Mouse (Mus musculus): Measurements from ENCODE around the gene Bbs7. TPM values are rescaled to one million over a fixed set of nuclear protein-coding genes. Genes with fewer than 3 reads are reported as not detected.

Bbs7 gene
- polyA plus RNA-seq, 1 experiment, result 7.2 TPM

GRCm38 (mm10) chr3:36552406-36553047 is 60.8 kb downstream of the Bbs7 start, which contains the start of gene Exosc9:
Exosc9 (plus strand) TSS chr3:36552606.
- 0 out of 2 replicates have a peak, but pooled peaks cover 4% of the 10 kb centered on the region for H3K4me1 ChIP-seq (ENCODE audit: control insufficient read depth, insufficient read depth, low read length)
- no peak for TF ChIP-seq CTCF (IDR thresholded peaks at IDR 0.05; ENCODE audit: low read depth, low read length)
- TF ChIP-seq POLR2A (IDR thresholded peaks at IDR 0.05; ENCODE audit: borderline replicate concordance, low read depth, low read length), result no peak
- peak within 1 kb of the TSS; percentile 91 for H3K4me3 ChIP-seq (ENCODE audit: insufficient read depth, low read length)
- H3K27ac ChIP-seq (ENCODE audit: insufficient read depth, low read depth, low read length), result no peak within 1 kb of the TSS

GRCm38 (mm10) chr3:36551851-36552384 is 61.4 kb downstream of the Bbs7 start:
- TF ChIP-seq CTCF (IDR thresholded peaks at IDR 0.05; ENCODE audit: low read depth, low read length) (no peak), POLR2A (IDR thresholded peaks at IDR 0.05; ENCODE audit: borderline replicate concordance, low read depth, low read length) (no peak)
- H3K4me3 ChIP-seq (ENCODE audit: insufficient read depth, low read length), result peak overlapping the region; percentile 91
- H3K4me1 ChIP-seq (ENCODE audit: control insufficient read depth, insufficient read depth, low read length), result 0 out of 2 replicates have a peak, but pooled peaks cover 4% of the 10 kb centered on the region
- H3K27ac ChIP-seq (ENCODE audit: insufficient read depth, low read depth, low read length), result no peak overlapping the region

- Histone ChIP-seq H3K4me1 (ENCODE audit: control insufficient read depth, insufficient read depth, low read length) (0 out of 2 replicates have a peak, but pooled peaks cover 4% of the 10 kb centered on the region), H3K4me3 (ENCODE audit: insufficient read depth, low read length) (no peak overlapping the region), H3K27ac (ENCODE audit: insufficient read depth, low read depth, low read length) (no peak overlapping the region)
- TF ChIP-seq POLR2A (IDR thresholded peaks at IDR 0.05; ENCODE audit: borderline replicate concordance, low read depth, low read length) (no peak), CTCF (IDR thresholded peaks at IDR 0.05; ENCODE audit: low read depth, low read length) (no peak)
These were observed 61.9 kb downstream of the Bbs7 start for GRCm38 (mm10) chr3:36551343-36551742.

- TF ChIP-seq CTCF (IDR thresholded peaks at IDR 0.05; ENCODE audit: low read depth, low read length) (no peak), POLR2A (IDR thresholded peaks at IDR 0.05; ENCODE audit: borderline replicate concordance, low read depth, low read length) (no peak)
- Histone ChIP-seq H3K27ac (ENCODE audit: insufficient read depth, low read depth, low read length) (no peak overlapping the region), H3K4me1 (ENCODE audit: control insufficient read depth, insufficient read depth, low read length) (0 out of 2 replicates have a peak, but pooled peaks cover 2% of the 10 kb centered on the region), H3K4me3 (ENCODE audit: insufficient read depth, low read length) (no peak overlapping the region)
These were observed 68.3 kb downstream of the Bbs7 start for GRCm38 (mm10) chr3:36544961-36545360.

GRCm38 (mm10) chr3:36541399-36541798 is 71.9 kb downstream of the Bbs7 start:
- Histone ChIP-seq H3K27ac (ENCODE audit: insufficient read depth, low read depth, low read length) (no peak overlapping the region), H3K4me1 (ENCODE audit: control insufficient read depth, insufficient read depth, low read length) (0 out of 2 replicates have a peak, but pooled peaks cover 2% of the 10 kb centered on the region), H3K4me3 (ENCODE audit: insufficient read depth, low read length) (no peak overlapping the region)
- TF ChIP-seq POLR2A (IDR thresholded peaks at IDR 0.05; ENCODE audit: borderline replicate concordance, low read depth, low read length) (no peak), CTCF (IDR thresholded peaks at IDR 0.05; ENCODE audit: low read depth, low read length) (no peak)

GRCm38 (mm10) chr3:36540756-36541155 is 72.5 kb downstream of the Bbs7 start:
- TF ChIP-seq POLR2A (IDR thresholded peaks at IDR 0.05; ENCODE audit: borderline replicate concordance, low read depth, low read length) (no peak), CTCF (IDR thresholded peaks at IDR 0.05; ENCODE audit: low read depth, low read length) (no peak)
- H3K27ac ChIP-seq (ENCODE audit: insufficient read depth, low read depth, low read length), result no peak overlapping the region
- 0 out of 2 replicates have a peak, but pooled peaks cover 2% of the 10 kb centered on the region for H3K4me1 ChIP-seq (ENCODE audit: control insufficient read depth, insufficient read depth, low read length)
- no peak overlapping the region for H3K4me3 ChIP-seq (ENCODE audit: insufficient read depth, low read length)

GRCm38 (mm10) chr3:36537701-36538470 is 75.4 kb downstream of the Bbs7 start:
- TF ChIP-seq POLR2A (IDR thresholded peaks at IDR 0.05; ENCODE audit: borderline replicate concordance, low read depth, low read length) (no peak), CTCF (IDR thresholded peaks at IDR 0.05; ENCODE audit: low read depth, low read length) (no peak)
- H3K4me1 ChIP-seq (ENCODE audit: control insufficient read depth, insufficient read depth, low read length), result peaks cover 6% of the 10 kb centered on the region
- H3K27ac ChIP-seq (ENCODE audit: insufficient read depth, low read depth, low read length), result no peak overlapping the region
- H3K4me3 ChIP-seq (ENCODE audit: insufficient read depth, low read length), result no peak overlapping the region

GRCm38 (mm10) chr3:36536041-36536440 is 77.2 kb downstream of the Bbs7 start:
- H3K4me3 ChIP-seq (ENCODE audit: insufficient read depth, low read length), result no peak overlapping the region
- H3K27ac ChIP-seq (ENCODE audit: insufficient read depth, low read depth, low read length), result no peak overlapping the region
- no peak for TF ChIP-seq CTCF (IDR thresholded peaks at IDR 0.05; ENCODE audit: low read depth, low read length)
- no peak for TF ChIP-seq POLR2A (IDR thresholded peaks at IDR 0.05; ENCODE audit: borderline replicate concordance, low read depth, low read length)
- H3K4me1 ChIP-seq (ENCODE audit: control insufficient read depth, insufficient read depth, low read length), result peaks cover 6% of the 10 kb centered on the region

GRCm38 (mm10) chr3:36533201-36533672 is 80.0 kb downstream of the Bbs7 start:
- TF ChIP-seq POLR2A (IDR thresholded peaks at IDR 0.05; ENCODE audit: borderline replicate concordance, low read depth, low read length) (no peak), CTCF (IDR thresholded peaks at IDR 0.05; ENCODE audit: low read depth, low read length) (no peak)
- Histone ChIP-seq H3K27ac (ENCODE audit: insufficient read depth, low read depth, low read length) (no peak overlapping the region), H3K4me1 (ENCODE audit: control insufficient read depth, insufficient read depth, low read length) (peaks cover 6% of the 10 kb centered on the region), H3K4me3 (ENCODE audit: insufficient read depth, low read length) (no peak overlapping the region)
